Mouse (Mus musculus) kidney, postnatal 10 days (tissue): ENCODE measurements around the gene Vwa8.

ENCODE experiments used
- DNase-seq: peaks from one replicate; pipeline ENCODE4 v3.0.0; 2021; ENCODE audit warnings: mixed read lengths

Gene Vwa8

DNA sequence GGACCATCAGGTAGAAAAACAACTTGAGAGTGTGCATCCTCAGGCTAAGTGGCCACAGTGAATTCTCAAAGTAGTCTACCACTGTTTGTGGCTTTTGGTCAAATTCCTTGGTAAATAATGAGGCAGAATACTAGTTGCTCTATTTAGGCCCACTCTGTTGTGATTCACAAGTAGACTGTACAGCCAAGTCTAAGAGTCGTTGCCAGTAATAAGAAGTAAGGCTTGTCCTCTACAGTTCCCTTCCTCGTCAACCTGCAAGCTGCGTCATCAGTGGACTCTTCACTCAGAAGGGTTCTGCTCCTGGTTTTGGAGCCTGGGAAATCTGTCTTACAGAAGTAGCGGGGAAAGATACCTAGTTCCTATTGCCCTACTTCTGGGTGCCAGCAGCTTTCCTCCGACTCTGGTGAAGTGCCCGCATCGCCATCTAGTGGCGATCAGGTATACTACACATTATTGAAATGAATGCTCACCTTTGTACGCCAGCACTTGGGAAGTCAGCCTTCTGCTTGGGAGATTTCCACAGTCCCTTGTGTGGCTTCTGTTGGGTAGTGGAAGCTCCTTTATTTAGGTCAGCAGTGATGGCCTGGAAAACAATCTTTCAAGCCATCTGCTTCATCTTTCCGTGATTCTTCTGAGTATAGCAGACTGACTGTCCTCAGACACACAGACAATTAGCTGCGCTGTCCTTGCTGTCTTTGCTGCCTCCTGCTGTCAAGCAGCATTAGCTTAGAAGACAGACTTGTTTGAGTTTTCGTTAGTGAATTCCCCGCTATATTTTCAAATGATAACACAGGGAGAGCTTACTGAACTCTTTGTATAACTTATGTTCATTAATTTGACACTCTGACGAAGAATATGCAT lies 258.0 kb downstream of the Vwa8 start:
- peak; percentile 85 for DNase-seq

DNA sequence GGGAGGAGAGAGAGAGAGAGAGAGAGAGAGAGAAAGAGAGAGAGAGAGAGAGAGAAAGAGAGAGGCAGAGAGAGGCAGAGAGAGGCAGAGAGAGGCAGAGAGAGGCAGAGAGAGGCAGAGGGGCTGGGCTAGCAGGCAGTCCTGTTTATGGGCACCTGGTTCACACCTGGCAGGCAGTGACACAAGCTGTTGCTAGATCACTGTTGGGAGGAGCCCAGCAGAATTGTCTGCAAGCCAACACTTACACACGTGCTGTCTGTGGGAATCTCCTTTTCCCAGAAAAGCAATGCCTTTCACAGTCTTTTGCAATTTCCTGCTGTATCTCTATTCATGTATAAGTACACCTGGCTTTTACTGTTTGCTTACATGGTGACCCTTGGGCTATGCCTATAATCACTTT lies 260.5 kb downstream of the Vwa8 start:
- DNase-seq, result no peak

DNA sequence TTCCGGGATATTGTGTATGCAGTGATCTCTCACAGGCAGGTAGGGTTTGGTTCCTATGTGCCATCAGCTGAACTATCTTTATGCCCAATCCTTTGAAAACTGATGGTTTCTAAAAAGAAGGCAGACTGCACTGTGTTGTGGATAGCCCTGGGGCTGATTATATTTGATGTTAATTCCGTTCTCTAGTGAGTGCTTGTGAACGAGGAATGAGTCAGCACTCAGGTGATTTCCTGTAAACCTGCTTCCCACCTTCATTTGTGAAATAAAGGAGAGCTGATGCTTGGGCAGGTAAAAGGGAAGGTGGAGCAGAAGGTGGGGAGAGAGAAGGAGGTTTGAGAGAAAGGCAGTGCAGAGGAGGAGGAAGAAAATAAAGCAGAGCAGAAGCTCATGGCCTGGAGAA lies 261.2 kb downstream of the Vwa8 start:
- DNase-seq, result no peak

DNA sequence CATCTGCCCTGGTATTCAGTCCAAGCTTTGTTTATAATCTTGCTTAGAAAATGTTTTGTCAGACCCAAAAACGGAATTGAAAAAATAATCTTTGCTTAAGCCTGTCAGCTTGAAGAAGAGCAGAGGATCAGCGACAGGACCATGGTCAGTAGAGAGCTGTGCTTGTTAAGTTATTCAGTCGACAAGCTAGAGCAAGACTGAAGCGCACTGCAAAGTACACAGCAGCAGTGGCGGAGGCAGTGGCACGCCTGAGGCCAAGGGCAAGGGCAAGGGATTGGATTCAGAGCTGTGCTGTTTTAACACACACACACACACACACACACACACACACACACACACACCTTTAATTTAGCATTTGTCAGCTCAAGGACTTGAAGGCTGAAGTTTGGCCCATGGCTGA lies 263.2 kb downstream of the Vwa8 start:
- no peak for DNase-seq

DNA sequence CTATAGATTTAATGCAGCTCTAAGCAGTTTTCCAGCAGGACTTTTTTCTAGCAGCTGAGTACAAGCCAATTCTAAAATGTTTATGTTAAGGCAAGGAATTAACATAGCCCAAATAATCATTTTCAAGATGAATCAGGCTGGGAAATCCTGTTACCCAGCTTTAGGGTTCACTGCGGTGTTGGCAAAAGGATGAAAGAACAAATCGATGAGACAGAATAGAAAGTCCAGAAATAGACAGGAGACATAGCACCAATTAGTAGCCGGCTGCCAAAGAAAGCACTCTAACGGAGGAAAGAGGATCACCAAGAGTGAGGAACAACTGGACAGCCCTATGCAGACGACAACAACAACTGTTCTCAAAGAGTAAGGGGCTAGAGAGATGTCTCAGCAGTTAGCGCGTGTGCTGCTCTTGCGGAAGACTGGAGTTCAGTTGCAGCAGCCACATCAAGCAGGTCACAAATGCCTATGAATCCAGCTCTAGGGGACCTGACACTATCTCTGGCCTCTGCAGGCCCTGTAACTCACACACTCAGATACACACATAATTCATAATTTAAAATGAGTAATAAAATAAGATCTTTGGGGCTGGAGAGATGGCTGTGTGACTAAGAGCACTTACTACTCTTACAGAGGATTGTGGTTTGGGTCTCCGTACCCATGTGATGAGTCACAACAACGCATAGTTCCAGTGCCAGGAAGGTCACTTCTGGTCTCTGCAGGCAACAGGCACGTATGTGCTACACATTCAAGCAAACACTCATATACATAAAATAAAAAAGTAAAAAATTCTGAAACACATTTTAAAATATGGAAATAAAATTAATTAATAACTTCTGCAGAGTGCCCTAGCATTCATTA lies 265.9 kb downstream of the Vwa8 start:
- no peak for DNase-seq

DNA sequence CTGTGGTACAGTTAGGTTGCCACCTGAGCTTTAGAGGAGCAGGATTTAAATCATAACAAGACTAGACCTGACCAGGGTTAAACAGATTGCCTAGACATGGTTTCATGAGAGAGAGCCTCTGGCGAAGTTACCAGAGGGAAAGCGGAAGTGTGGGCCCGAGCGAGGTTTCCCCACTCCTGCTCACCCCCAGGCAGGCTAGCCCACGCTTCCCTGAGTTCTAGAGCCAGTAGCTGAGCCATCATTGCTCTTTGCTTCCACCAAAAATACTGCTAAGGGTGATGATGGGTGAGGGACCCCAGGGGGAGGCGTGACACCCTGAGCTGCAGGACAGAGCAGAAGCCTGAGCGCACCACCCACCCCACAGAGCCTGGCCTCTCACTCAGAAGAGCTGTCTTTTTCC lies 269.6 kb downstream of the Vwa8 start:
- no peak for DNase-seq

DNA sequence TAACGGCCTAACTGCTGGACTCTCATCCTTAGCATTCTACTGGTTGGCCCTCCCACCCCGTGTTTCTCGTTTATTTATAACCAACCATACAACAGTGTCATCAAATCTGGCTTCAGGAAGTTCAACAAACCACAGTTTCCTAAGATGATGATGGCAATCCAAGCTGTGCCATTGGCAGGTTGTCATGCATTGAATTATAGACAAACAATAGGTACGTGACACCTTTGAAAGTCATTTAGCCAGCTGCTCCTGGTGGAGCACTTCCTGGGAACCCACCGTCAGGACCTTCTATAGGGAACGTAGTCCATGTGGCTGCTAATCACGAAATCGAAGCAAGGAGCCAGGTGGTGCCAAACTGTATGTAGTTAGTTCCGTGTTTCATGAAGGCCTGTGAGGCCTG lies 270.5 kb downstream of the Vwa8 start:
- peak; percentile 35 for DNase-seq

DNA sequence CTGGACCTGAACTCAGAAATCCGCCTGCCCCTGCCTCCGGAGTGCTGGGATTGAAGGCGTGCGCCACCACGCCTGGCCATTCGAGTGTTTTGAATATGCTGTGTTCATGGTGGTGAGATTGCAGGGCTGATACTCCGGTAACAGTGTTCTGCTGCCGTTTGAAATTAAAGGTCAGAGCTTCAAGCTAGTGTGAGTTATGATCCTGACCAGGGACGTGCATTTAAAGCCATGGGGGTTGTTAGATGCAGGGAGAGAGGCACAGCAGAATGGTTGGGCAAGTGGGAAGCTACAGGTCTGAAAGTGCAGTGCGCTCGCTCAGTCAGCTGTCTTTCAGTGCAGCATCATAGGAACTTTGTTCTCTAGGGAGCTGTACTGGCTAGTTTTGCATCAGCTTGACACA lies 271.8 kb downstream of the Vwa8 start:
- DNase-seq, result no peak

DNA sequence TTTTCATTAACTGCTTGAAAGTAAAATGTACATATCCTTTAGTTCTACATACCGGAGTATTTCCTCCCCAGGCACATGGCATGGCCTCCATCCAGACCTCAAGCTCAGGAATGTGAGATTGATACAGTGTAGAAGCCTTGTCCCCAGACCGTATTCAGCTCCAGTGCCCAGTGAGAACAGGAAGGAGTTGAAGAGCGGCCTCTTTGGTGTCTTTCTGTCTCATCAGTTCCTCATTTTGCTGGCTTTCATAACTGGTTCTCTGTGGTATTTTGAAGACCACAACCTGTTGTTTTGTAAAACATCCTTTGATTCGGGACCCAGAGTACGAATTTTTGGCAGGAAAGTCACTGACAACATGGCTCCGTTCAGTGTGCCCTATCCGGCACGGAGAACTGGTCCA lies 274.6 kb downstream of the Vwa8 start:
- no peak for DNase-seq

DNA sequence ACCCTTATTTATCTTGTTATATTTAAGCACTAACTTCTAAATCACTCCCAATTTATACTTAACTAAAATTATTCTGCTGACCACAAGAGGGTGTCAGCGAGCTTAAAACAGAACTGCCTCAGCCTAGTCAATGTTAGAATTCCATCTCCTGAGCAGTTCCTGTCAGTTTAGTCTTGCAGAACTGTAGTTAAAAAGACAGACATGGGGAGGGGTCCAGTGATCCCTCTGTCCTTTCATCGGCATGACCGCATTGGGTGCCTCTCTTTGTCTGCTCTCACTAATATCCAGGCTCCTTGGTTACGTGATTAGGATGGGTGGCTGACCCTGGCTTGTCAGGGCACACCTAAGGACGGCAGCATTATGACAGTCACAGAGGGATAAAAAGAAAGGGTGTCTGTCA lies 275.8 kb downstream of the Vwa8 start:
- peak; percentile 64 for DNase-seq

DNA sequence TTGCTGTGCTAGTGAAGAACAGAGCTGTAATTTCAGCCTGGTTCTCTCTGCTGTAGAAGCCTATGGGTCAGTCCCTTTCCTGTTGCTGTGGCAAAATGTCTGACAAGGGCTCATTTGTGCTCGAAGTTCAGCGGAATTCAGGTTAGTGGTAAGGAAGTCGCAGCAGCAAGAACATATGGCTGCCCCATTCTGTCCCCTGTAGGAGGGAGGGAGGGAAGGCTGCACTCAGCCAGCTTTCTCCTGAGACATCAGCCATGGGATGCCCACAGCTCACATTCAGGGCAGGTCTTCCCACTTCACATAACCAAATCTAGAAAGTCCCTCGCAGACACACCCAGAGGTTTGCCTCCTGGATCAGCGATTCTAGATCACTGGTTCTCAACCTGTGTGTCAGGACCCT lies 277.3 kb downstream of the Vwa8 start:
- DNase-seq, result no peak

DNA sequence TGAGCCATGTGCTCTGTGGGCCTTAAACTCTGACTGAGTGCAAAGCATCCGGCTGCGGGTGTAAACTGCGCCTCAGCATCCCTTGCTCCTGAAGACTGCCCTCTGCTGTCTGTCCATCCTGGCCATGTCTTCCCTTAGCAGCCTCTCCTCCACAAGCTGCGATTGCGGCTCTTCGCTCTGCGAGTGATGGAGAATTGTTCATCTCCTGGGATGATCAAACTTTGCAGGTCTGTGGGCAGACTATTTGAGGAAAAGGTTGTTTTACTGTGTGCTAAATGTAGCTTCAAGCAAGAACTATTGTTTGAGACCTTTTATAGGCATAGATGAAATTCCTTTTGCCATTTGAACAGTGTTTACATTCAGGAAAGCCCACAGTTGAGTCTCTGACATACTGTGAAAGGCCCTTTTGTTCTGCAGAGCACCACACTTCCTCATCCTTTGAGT lies 286.1 kb downstream of the Vwa8 start:
- DNase-seq, result peak; percentile 58

DNA sequence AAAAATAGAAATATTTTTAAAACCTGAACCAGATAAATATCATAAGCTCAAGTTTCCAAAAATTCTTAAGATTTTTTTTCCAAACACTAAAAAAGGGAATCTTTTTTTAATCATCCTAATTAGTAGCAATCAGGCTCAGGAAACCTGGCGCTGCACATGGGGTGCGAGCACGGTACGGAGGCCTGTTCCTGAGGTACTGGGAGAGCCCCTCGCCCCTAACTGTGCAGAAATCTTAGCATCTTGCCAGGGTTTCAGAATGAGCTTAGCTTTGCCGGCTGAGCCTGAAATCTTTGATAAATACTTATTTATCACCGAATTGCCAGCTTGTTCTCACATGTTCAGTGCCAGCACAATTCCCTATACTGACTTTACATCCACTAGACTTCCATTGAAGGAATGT lies 286.6 kb downstream of the Vwa8 start:
- no peak for DNase-seq

DNA sequence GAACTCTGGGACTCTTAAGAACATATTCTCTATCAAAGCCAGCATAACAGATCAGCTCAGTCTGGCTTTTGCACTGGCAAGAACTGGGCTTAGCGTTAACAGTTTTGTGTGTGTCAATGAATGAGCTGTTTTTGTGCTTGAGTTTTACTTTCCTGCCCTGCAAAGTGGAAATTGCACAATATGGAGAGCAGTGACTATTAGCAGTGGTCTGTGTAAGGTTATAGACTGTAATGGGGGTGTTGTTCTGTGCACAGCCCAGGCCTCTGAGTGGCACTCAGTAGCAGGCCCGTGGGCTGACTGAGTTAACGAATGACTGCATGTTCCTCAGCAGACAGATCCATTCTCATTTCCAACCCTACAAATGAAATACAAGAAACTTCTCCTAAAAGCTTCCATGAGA lies 287.7 kb downstream of the Vwa8 start:
- no peak for DNase-seq

DNA sequence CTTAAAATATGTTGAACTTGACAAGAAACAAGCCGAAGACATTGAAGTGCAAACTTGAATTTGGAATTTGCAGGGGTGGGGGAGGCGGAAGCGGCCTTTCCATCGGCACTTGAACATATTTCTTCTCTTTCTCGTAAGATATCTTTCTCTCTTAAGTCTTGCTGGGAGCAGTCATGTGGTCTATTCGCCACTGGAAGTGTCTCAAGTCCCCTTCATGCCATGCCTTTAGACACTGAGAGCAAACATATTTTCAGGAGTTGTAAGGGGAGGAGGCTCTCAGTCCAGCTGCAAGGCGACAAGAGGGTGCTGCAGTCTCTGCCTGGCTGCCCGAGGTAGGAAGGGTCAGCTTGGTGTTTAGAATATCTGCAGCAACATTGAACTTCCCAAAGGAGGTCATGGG lies 288.2 kb downstream of the Vwa8 start:
- no peak for DNase-seq

DNA sequence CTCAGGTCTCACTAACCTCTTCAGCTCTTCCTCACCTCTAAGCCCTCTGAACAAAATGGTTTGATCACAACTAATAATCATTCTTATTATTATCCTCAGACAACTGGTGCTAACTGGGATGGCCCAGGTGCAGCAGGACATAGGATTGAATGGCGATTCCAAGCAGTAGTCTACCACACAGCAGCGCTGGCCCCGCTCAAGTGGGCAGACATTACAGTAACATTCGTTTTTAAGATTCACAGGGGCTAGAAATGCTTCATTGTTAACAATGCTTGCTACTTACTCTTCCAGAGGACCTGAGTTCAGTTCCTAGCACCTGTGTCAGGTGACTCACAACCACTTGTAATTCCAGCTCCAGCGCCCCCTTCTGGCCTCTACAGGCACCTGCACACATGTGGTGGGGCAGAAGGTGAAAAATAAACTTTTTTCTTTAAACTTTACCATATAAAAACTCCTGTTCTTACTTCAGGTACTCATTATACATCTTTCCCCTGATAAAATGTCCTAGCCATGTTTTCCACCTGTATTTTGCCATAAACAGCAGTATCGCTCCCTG lies 290.3 kb downstream of the Vwa8 start:
- DNase-seq, result no peak

DNA sequence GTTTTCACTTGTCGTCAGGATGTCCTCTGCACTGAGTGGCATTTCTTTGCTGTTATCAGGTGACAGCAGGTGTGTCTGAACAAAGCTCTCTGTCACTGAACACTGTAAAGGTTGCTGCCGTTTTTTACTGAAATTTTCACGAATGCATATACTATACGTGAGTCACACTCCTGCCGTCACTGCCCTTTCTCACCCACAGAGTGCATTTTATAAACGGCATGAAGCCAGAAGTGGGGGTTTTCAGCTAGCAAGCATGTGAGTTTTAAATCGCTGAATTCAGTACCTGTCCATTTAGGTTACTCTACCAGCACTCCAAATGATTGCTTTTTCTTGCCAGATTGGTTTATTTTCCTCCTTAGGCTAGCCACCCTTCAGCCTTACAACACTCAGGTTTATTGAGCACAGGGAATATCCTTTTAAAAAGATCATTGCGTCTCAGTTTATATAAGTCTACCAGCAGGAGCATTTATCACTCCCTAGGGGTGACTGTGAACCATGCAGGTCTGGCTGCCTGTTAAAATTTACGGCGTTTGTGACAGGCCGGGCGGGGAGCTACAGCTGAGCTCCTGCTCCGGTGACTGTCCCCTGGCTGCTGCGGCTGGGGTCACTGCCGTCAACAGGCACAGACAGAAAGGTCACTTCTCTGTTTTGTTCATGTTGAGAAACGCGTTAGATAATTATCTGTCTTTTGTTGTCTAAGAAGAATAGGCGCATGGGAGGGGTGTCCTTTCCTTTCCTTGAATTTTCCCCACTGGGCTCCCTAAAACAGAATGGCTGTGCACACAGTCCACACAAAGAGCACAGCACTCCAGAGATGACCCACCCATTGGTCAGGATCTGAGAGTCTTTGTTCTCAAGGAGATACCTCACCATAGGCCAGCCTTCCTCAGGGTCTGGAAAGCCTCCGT lies 291.3 kb downstream of the Vwa8 start:
- peak; percentile 75 for DNase-seq

DNA sequence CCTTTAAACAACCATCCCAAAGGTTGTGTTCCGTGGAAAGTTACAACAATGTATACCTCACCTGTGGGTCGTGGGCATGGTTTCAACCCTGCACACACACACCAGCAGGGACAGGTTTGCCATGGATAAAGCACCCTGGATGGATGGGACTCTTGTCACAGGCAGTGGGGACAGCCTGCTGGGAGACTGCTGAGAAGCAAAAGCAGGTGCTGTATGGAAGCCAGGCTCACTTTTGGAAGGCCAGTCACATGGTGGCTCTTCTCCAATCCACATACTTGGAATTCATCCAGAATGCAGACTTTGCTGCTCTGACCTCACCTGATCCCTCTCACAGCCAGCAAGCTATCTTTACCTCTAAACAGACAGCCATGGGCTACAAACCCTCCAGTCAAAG lies 292.0 kb downstream of the Vwa8 start:
- peak; percentile 41 for DNase-seq

DNA sequence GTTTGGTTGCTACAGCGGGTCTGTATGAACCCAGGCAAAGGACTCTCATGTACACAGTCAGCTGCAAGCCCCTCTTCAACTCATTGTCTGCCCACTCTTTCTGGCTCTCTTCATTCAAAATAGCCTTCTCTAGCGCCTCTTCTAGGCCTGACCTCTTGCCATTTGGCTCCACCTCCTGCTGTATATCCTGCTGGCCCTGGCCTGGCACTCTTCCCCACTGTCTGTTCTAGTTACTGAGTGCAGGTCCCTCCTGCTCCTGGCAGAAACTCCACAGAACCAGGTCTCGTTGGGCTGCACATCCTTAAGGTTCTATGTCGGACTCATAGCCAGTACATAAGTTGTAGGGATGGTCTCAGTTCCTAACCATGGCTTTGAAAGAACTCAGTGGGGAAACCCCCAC lies 293.5 kb downstream of the Vwa8 start:
- DNase-seq, result no peak

DNA sequence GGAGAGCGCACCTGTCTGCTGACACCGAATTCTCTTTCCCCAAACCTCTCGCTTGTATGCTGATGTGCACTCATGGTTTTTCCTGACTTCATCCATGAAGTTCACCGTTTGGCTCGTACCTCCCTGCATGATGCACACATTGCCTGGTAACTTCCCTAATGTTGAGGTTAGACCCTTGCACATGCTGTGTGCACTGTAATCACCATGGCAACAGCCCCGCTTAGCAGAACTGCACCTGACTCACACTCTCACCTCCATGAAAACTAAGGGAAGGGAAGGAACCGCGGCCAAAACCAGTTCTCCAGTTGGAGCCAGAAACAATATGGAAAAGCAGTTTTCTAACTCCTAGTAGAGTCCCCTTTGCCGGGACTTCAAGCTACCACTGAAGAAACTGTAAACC lies 294.8 kb downstream of the Vwa8 start:
- DNase-seq, result no peak

DNA sequence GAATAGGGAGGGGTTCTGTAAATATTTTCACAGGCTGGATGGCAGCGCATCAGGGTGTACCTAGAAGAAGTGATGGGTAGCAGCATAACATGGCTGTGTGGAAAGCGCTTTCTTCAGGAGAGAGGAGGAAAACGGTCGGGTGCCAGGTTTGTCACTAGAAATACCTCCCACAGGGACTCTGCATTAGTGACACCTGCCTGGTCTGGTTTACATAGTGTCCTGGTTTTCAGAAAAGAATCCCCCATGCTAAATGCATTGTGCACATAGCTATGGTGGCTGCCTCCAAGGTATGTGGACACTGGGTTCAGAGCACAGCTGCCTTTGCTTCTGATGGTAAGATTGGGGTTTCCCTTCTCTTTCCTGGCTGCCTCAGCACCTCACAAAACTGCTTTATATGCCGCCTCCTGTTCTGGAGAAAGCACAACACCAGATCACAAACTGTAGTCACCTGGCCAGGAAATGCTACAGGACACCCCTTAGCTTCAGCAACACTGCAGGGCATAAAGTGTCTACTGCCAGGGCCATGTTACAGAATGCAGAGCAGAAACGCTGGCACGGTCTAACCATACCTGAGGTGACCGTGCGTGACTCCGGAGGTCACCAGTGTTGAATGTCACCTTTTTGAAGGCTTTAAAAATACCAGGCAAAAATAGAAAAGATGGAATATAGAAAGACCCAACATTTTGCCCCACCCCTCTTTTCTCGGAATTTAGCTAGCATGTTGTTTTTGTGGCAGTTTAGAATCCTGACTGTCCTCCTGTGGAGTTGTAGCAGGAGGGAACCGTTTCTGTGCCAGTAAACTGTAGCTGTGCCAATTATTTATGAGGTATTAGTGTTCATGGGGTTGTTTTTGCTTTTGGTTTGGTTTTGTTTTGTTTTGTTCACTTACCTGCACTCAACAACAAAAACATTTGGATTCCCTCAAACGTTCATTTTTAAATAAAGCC lies 295.7 kb downstream of the Vwa8 start:
- no peak for DNase-seq

DNA sequence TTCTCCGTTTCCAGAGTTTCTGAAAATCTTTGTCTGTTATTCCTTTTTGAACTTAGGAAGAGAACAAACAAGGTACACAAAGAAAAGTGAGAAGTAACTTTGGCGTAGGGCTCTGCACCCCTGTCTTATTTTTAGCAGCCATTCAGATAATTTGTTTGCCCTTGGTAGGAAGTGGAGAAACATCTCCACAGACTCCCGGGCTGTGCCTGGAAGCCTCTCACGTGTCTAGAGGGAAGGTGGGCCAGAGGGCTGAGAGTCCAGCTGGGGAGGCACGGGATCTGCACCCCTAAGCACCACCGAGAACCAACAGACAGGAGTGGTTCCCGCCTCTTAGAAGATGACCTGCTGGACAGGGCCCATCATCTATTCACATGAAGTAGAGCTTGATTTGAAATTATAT lies 302.9 kb downstream of the Vwa8 start:
- DNase-seq, result no peak
